Mouse (Mus musculus) liver, adult 2 months (tissue): Measurements from ENCODE around the gene Tmem243. TPM values are rescaled to one million over a fixed set of nuclear protein-coding genes. Genes with fewer than 3 reads are reported as not detected.

ENCODE experiments used
- DNase-seq: peaks from one replicate; pipeline ENCODE4 v3.0.0-alpha.2; 2011; ENCODE audit warnings: low read depth, low spot score; ENCODE audit errors: extremely low read depth
- H3K27ac ChIP-seq: fragments of 200-500 bp; replicated peaks from 2 replicates; pipeline ENCODE4 v1.5.1; 2012; ENCODE audit warnings: low read depth, mild to moderate bottlenecking, control low read depth, inconsistent platforms, low read length; ENCODE audit not compliant: insufficient read depth
- H3K27me3 ChIP-seq: fragments of 200-500 bp; 2 replicates; pipeline ENCODE4 v1.6.1; 2012; ENCODE audit warnings: mild to moderate bottlenecking, moderate library complexity, low read length, inconsistent platforms; ENCODE audit not compliant: control insufficient read depth, insufficient read depth
- H3K36me3 ChIP-seq: fragments of 200-500 bp; 2 replicates; pipeline ENCODE4 v1.6.1; 2012; ENCODE audit warnings: low read length, inconsistent platforms; ENCODE audit not compliant: control insufficient read depth, insufficient read depth
- H3K4me1 ChIP-seq: fragments of 200-500 bp; 2 replicates; pipeline ENCODE4 v1.6.1; 2011; ENCODE audit warnings: low read length; ENCODE audit not compliant: control insufficient read depth, insufficient read depth
- H3K4me3 ChIP-seq: fragments of 200-500 bp; 2 replicates; pipeline ENCODE4 v1.5.1; 2011; ENCODE audit warnings: low read depth, mild to moderate bottlenecking, control low read depth, low read length, moderate library complexity; ENCODE audit not compliant: insufficient read depth
- H3K79me2 ChIP-seq: fragments of 200-500 bp; 2 replicates; pipeline ENCODE4 v1.6.1; 2012; ENCODE audit warnings: inconsistent platforms, mild to moderate bottlenecking, low read length, moderate library complexity; ENCODE audit not compliant: control insufficient read depth, insufficient read depth
- H3K9ac ChIP-seq: fragments of 200-500 bp; 2 replicates; pipeline ENCODE4 v1.6.1; 2012; ENCODE audit warnings: low read depth, mild to moderate bottlenecking, control low read depth, inconsistent platforms, low read length
- CTCF ChIP-seq: fragments of 200-500 bp; IDR thresholded peaks from 2 replicates; pipeline ENCODE4 v1.5.1; 2011; ENCODE audit warnings: low read depth, low read length, control low read depth
- POLR2A ChIP-seq: fragments of 200-500 bp; IDR thresholded peaks from 2 replicates; pipeline ENCODE4 v1.6.1; 2011; ENCODE audit warnings: low read length, control low read depth; ENCODE audit not compliant: insufficient read depth; ENCODE audit errors: extremely low read depth
- WGBS: fragments of 180-500 bp; shearing (Covaris S2); methylation state at CpG from one replicate; pipeline ENCODE4 v1.1.7; 2018; 5-methylcytosine and 5-hydroxymethylcytosine counted together
- polyA plus RNA-seq: library from polyadenylated mRNA; depleted of rRNA; stranded (reverse); fragments of >200 nt; gene quantifications from 2 replicates; pipeline ENCODE4 v1.2.3, GENCODE M21; 2012
- total RNA-seq: library from RNA; depleted of rRNA; stranded (reverse); fragments of >200 nt; gene quantifications from 2 replicates; pipeline ENCODE4 v1.2.3, GENCODE M21; 2014

Tmem243 gene
- total and polyA plus RNA-seq, 2 experiments = 62.1 to 96.6 TPM

DNA sequence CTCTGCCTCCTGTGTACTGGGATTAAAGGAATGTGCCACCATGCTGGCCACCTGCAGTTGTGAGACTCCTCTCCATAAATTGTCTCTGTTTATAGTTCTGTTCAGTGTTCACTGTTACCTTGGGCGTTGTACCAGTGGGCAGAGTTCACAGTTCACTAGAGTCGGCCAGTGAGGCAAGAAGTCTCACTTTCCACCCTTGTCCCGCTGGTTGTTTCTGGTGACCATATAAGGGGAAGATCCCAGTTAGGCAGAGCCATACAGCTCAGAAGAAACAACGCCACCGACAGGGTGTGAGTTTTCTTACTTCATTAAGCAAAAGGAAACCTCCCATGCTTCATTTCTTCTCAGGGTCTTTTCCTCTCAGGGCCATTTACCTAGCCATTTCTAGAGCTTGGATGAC lies 8.0 kb downstream of the Tmem243 start:
- Histone ChIP-seq H3K27ac (peak overlapping the region; percentile 65), H3K4me1 (peaks cover 37% of the 10 kb centered on the region), H3K4me3 (no peak overlapping the region), H3K27me3 (no peaks in the 10 kb centered on the region), H3K9ac (no peak overlapping the region), H3K79me2 (peaks cover 37% of the 10 kb centered on the region), H3K36me3 (peaks cover 5% of the 10 kb centered on the region; the same call in 1 of the 2 replicates)
- TF ChIP-seq CTCF (no peak), POLR2A (no peak)
- peak; percentile 90 for DNase-seq
- whole genome bisulfite sequencing = 37% methylated on average over 5 of the region's 5 CpGs

DNA sequence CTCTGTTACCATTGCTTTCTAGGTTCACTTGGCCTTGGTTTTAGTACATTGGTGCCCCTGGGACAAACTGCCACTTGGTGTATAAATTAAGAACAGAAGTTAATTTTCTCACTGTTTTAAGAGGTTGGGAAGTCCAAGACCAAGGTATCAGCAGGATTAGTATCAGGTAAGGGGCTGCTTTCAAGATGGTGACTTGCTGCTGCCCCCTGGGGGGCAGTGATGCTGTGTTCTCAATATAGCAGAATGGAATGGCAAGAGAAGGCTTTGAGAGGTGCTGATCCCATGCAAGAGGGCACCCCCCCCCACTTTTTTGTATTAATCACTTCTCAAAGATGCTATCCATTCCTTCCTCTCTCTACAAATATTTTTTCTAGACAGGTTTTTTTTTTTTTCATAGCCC lies 9.1 kb downstream of the Tmem243 start:
- no peak for DNase-seq
- H3K79me2 ChIP-seq = peaks cover 28% of the 10 kb centered on the region
- peak; percentile 19; the same call in 1 of the 2 replicates for TF ChIP-seq CTCF
- no peak for TF ChIP-seq POLR2A
- no peak overlapping the region for H3K27ac ChIP-seq
- H3K4me1 ChIP-seq = peaks cover 33% of the 10 kb centered on the region
- no peak overlapping the region for H3K4me3 ChIP-seq
- H3K36me3 ChIP-seq = peaks cover 4% of the 10 kb centered on the region; the same call in 1 of the 2 replicates
- H3K27me3 ChIP-seq = no peaks in the 10 kb centered on the region
- no peak overlapping the region for H3K9ac ChIP-seq

DNA sequence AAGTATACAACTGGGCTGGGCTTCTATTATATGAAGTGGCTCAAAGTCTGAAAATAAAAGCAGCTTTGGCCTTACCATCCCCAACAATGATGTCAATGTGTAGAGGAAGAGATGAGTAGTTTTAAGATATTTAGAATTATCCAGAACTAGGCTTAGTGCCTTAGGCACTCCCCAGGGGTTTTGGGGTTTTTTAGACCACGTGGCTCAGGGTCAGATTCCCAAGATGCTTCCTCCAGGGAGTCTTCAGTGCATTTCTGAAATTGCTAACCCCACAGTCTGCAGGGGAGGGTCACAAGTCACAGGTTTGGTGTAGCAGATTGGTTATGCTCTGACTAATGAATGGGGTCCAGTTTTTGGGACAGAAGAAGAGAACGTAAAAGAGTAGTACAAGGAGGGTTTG lies 10.8 kb downstream of the Tmem243 start:
- no peak overlapping the region for H3K4me3 ChIP-seq
- peaks cover 22% of the 10 kb centered on the region for H3K79me2 ChIP-seq
- peaks cover 5% of the 10 kb centered on the region for H3K36me3 ChIP-seq
- peaks cover 27% of the 10 kb centered on the region for H3K4me1 ChIP-seq
- DNase-seq = no peak
- TF ChIP-seq CTCF (no peak), POLR2A (no peak)
- H3K27me3 ChIP-seq = no peaks in the 10 kb centered on the region
- WGBS = 81% methylated on average over 2 of the region's 2 CpGs
- no peak overlapping the region for H3K9ac ChIP-seq
- no peak overlapping the region for H3K27ac ChIP-seq

DNA sequence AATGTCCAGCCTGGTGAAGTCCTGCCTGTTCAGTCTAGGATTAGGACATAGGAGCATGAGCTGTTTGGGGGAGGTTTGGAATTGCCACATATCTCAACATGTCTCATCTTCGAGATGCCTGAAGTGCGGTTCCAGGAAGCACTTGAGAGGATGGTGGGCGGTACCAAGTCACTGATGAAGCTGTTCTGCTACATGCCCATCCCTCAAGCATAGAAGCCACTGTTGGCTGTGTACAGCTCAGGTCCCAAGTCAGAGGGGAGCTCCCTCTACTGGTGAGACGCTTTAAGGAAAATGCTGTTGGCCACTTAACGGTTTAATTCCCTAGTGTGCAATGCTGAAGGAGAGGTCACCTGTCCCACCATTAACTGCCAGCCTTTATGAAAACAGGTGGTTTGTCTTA lies 11.3 kb downstream of the Tmem243 start:
- Histone ChIP-seq H3K27ac (no peak overlapping the region), H3K4me1 (peaks cover 24% of the 10 kb centered on the region), H3K36me3 (peaks cover 9% of the 10 kb centered on the region), H3K79me2 (peaks cover 22% of the 10 kb centered on the region), H3K4me3 (no peak overlapping the region), H3K27me3 (no peaks in the 10 kb centered on the region), H3K9ac (no peak overlapping the region)
- no peak for TF ChIP-seq POLR2A
- peak; percentile 74 for TF ChIP-seq CTCF
- peak; percentile 60 for DNase-seq
- WGBS = 25% methylated on average over 5 of the region's 5 CpGs

DNA sequence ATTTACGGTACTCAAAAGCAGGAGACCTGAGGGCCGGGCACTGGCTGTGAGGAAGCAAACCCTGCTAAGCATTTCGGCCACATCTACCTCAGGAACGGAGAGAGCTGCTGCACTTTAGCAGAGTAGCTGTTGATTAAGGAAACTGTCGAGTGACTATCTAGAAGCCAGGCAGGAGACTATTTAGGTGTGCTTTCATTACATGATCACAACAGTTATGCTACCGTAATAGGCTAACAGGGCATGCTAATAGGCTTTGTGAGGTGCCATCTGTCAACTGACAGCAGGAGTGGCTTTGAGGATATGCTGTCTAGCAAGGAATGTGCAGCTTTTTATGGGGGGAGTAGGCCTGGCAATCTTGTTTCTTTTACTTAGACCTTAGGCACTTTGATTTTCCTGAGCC lies 13.7 kb downstream of the Tmem243 start:
- WGBS = 60% methylated on average over 6 of the region's 6 CpGs
- peaks cover 9% of the 10 kb centered on the region for H3K4me1 ChIP-seq
- TF ChIP-seq CTCF (no peak), POLR2A (no peak)

DNA sequence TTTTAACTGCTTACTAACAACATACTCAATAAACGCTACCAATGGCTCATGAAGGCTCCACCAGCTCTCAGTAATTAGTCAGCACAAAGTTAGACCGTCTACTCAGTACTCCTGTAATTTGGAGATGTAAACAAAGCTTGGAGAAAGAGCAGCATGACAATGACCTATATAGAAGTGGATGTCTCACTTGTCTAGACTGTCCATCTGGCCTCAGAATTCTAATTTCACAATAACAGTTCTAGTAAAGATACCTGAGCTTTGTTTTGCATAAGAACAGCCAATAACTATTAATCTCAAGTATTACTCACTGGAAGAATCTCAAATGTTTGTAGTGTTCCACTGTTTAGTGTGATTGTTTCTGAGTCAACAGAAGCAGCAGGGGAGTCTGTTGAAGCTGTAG lies 23.7 kb downstream of the Tmem243 start:
- WGBS = 86% methylated on average over 2 of the region's 2 CpGs
- DNase-seq = no peak
- peaks cover 64% of the 10 kb centered on the region for H3K36me3 ChIP-seq

More for the DNA sequence above, 13.7 kb downstream of the Tmem243 start:
- DNase-seq = no peak
- H3K79me2 ChIP-seq = peaks cover 16% of the 10 kb centered on the region
- H3K36me3 ChIP-seq = peaks cover 26% of the 10 kb centered on the region
- H3K27me3 ChIP-seq = no peaks in the 10 kb centered on the region
- no peak overlapping the region for H3K9ac ChIP-seq
- no peak overlapping the region for H3K27ac ChIP-seq
- no peak overlapping the region for H3K4me3 ChIP-seq

More for the DNA sequence above, 23.7 kb downstream of the Tmem243 start:
- Histone ChIP-seq H3K27ac (no peak overlapping the region), H3K79me2 (no peaks in the 10 kb centered on the region), H3K9ac (no peak overlapping the region), H3K4me1 (no peaks in the 10 kb centered on the region), H3K27me3 (no peaks in the 10 kb centered on the region), H3K4me3 (no peak overlapping the region)
- TF ChIP-seq CTCF (no peak), POLR2A (no peak)
